Mouse (Mus musculus) embryonic stem cell, embryonic (primary cell): Measurements from ENCODE around the gene Wnt3a.
"Not testable (repeated sequence)": the region's sequence is repeated elsewhere in the genome, so short reads cannot be mapped to it uniquely, and the experiment has no call there.

Experiments
- CTCF ChIA-PET, 4 experiments: fragments of 300-600 bp in 2 of 4; fragments of 350-600 bp in 2 of 4; sonication (Branson Sonifier 250); formaldehyde crosslinking; loops; one replicate each; lab custom pipeline; 2022; ENCODE audit warnings: inconsistent platforms in 2 of 4; lab: Charles Lee
- POLR2A ChIA-PET, 4 experiments: fragments of 300-600 bp in 2 of 4; fragments of 350-600 bp in 2 of 4; sonication (Branson Sonifier 250); formaldehyde crosslinking; loops; one replicate each; lab custom pipeline; 2022; ENCODE audit warnings: antibody characterized with exemption in 4 of 4, inconsistent platforms in 1 of 4; lab: Charles Lee

The Wnt3a gene

DNA sequence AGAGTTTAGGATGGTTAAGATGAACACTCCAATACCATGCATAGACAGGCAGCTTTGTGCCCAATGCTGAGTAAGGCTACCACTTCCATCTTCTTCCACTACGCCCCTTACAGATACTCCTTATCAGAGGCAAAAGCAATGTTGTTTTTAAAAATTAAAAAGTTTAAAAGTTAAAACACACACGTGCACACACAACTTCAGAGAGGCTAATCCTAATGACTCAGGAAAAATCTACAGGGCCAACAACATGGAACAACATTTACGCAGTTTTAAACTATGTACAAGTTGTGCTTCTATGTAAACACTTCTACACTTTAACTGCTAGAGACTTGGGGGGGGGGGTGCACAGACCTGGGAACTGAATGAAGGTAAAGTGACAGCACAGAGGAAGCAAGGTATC is 66.5 kb downstream of the Wnt3a start:
- CTCF ChIA-PET: no interaction called here
- POLR2A ChIA-PET: interaction anchor here in 3 of 4 experiments (0.6 to 12.6 kb wide), 12 partner anchors 8 to 259 kb away, joined by 3 to 233 read pairs (median 4); partner anchors contain the start of genes 2310033P09Rik (in 2 of the 3) and Mrpl55 (in 2 of the 3)

DNA sequence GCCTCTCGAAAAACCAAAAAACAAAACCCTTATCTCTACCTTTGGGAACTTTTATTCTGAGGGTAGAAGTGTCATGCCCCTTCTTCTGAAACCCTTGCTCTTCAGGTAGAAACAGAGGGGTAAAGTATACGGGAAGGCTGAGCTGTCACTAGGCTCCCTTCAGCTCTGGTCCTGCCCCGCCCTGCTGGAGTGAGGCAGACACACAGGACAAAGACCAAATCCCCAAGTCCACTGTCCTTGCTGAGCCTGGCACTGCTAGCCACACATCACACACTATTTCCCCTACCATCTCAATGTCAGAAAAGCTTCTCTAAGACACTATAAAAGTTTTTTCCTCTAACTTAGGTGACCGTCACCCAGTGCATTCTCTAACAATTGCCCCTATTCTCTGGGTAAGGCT is 68.2 kb downstream of the Wnt3a start:
- ChIA-PET POLR2A (interaction anchor here in 3 of 4 experiments (0.5 to 12.6 kb wide), 20 partner anchors 8 to 314 kb away, joined by 3 to 233 read pairs (median 4); partner anchors contain the start of genes 2310033P09Rik (in 2 of the 3), Mrpl55 (in 2 of the 3), Gjc2 (in 1 of the 3) and Iba57 (in 1 of the 3)), CTCF (interaction anchor here in 1 of 4 experiments (0.6 kb wide), 1 partner anchor 22 kb away, joined by 3 read pairs; no protein-coding TSS in a partner anchor)

DNA sequence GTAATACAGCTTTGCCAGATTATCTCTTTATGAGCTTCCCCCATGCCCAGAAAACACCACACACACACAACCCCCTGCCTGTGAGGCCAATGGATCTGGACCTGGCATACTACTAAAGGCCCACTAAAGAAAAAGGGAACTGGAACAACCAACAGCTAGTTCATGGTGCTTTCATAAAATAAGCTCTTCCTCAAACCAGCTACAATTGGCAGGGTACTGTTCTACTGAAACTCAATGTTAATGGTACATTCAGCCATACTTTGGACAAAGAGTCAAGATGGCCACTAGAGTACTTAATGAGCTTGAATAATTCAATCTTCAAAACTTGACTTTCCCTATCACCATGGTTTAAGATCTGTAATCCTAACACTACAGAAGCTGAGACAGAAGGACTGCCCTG is 68.9 kb downstream of the Wnt3a start:
- CTCF ChIA-PET: interaction anchor here in 2 of 4 experiments (0.5 to 0.6 kb wide), 4 partner anchors 23 to 891 kb away, joined by 3 to 4 read pairs (median 3); partner anchors contain the start of genes Sh3bp5l (in 1 of the 2) and Zfp672 (in 1 of the 2)
- POLR2A ChIA-PET: interaction anchor here in 3 of 4 experiments (0.6 to 12.6 kb wide), 20 partner anchors 8 to 317 kb away, joined by 3 to 233 read pairs (median 3); partner anchors contain the start of genes 2310033P09Rik (in 2 of the 3), Mrpl55 (in 2 of the 3), Gjc2 (in 1 of the 3) and Iba57 (in 1 of the 3)

DNA sequence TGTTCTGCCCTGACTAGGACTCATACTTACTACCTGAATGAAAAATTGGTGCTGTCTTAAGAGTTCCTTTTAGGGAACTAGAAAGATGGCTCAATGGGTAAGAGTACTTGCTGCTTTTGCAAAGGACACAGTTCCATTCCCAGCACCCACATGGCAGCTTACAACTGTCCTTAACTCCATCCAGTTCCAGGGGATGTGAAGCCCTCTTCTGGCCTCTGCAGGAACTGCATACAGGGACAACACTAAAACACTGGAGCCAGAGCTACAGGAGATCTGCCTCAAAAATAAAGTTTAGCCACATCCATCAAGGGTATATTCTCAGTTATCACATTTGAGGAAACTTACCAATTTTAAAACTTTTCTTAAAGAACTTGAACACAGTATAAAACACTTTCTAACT is 71.5 kb downstream of the Wnt3a start:
- ChIA-PET CTCF (interaction anchor here (0.5 to 2.2 kb wide), 32 partner anchors 9 to 1198 kb away, joined by 3 to 12 read pairs (median 4); partner anchors contain the start of genes Arf1 (in 1 of the 4), Mrpl55 (in 1 of the 4) and Zfp867 (in 1 of the 4)), POLR2A (interaction anchor here in 3 of 4 experiments (0.5 to 12.6 kb wide), 21 partner anchors 8 to 1423 kb away, joined by 3 to 233 read pairs (median 4); partner anchors contain the start of genes 2310033P09Rik (in 2 of the 3), Iba57 (in 2 of the 3), Mrpl55 (in 2 of the 3) and Arf1 (in 1 of the 3))

DNA sequence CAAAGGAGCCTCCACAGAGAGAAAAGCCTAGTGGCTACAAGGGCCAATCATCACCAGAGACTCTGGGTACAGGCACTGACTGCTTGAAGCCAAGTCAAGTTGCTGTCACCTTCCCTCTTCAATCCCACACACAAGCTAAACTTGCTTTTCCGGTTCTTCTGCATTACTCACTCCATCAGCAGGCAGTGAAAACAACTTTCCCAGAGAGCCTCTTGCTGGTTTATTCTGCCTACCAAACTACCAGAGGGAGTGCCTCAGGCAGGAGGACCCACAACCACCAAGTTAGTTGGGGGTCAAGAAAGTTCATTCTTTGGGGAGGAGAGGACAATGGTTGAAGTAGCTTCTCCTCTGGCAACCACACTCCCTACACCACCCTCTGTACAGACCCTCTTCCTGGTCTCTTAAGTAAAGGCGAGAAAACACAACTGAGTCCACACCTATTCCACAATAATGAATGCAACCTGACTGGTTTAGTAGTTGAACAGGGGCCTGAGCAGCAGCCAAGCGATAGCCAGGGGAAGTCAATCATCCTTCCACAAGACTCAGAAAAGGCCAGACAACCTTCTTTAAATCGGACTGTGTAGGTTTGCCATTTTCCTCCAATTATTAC is 72.1 kb downstream of the Wnt3a start:
- POLR2A ChIA-PET: interaction anchor here in 3 of 4 experiments (0.6 to 12.6 kb wide), 18 partner anchors 8 to 287 kb away, joined by 3 to 233 read pairs (median 4); partner anchors contain the start of genes 2310033P09Rik (in 2 of the 3), Iba57 (in 2 of the 3), Mrpl55 (in 2 of the 3) and Arf1 (in 1 of the 3)
- CTCF ChIA-PET: interaction anchor here in 3 of 4 experiments (0.5 to 2.2 kb wide), 20 partner anchors 9 to 254 kb away, joined by 3 to 12 read pairs (median 4); partner anchors contain the start of genes Arf1 (in 1 of the 3) and Zfp867 (in 1 of the 3)

DNA sequence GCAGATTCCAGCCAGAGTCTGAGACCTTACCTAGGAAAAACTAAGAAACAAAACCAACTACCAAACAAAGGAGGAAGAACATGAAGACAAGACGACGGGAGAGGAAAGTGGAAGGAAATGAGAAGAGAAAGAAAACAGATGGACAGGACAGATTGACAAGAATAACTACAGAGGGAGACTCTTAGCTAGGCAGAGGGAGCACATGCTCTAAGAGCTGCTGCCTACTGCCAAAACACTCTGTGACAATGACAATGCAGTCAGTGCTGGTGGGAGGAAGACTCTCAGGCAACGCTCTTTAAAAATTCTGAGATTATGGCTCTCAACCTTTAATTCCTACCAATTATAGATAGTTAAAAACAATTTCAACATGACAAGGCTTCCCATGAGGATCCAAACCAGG is 73.6 kb downstream of the Wnt3a start:
- POLR2A ChIA-PET: interaction anchor here in 3 of 4 experiments (0.7 to 12.6 kb wide), 9 partner anchors 10 to 265 kb away, joined by 3 to 233 read pairs (median 4); partner anchors contain the start of genes Arf1 (in 2 of the 3), Mrpl55 (in 2 of the 3) and 2310033P09Rik (in 1 of the 3)
- CTCF ChIA-PET: interaction anchor here in 3 of 4 experiments (0.6 to 1.5 kb wide), 4 partner anchors 14 to 1090 kb away, joined by 3 read pairs; no protein-coding TSS in a partner anchor

DNA sequence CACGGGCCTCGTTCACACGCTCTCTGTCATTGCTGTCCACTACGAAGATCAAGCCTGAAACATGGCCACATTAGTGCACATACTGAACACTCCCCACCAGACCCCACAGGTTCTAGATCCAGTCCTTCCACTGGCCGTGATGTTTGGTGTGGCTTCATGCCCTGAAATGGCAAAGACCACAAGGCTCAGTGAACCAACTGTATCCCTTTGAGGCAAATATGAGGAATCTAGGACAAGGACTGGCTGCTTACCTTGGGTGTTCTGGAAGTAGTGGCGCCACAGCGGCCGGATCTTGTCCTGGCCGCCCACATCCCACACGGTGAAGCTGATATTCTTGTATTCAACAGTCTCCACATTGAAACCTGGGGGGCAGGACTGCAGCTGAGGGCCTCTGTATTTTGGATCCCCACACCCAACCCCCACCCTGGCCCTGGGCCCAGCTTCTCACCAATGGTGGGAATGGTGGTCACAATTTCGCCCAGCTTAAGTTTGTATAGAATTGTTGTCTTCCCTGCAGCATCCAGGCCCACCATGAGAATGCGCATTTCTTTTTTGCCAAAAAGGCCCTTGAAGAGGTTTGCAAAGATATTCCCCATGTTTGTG is 77.6 kb downstream of the Wnt3a start:
- CTCF ChIA-PET: interaction anchor here in 1 of 4 experiments (0.7 kb wide), 1 partner anchor 911 kb away, joined by 3 read pairs; no protein-coding TSS in a partner anchor
- POLR2A ChIA-PET: interaction anchor here (0.6 to 15.8 kb wide), 6 partner anchors 9 to 13 kb away, joined by 3 to 233 read pairs (median 4); partner anchors contain the start of gene Mrpl55 (in 1 of the 4)

DNA sequence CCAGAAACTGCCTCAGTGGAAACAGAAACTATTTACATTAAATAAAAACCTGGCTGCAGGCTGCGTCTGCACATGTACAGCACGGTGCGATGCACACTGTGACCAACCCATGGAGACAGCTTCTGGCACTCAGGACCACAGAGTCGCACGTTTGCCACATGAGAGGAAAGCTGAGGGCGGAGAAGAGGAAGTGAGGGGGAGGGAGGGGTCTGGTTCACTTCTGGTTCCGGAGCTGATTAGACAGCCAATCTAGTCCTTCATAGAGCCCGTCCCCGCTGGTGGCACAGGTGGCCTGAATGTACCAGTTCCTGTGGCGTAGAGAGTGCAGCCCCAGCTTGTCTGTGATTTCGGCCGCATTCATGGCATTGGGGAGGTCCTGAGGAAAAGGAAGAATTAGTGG is 78.2 kb downstream of the Wnt3a start:
- CTCF ChIA-PET: interaction anchor here in 1 of 4 experiments (0.7 kb wide), 1 partner anchor 911 kb away, joined by 3 read pairs; no protein-coding TSS in a partner anchor

DNA sequence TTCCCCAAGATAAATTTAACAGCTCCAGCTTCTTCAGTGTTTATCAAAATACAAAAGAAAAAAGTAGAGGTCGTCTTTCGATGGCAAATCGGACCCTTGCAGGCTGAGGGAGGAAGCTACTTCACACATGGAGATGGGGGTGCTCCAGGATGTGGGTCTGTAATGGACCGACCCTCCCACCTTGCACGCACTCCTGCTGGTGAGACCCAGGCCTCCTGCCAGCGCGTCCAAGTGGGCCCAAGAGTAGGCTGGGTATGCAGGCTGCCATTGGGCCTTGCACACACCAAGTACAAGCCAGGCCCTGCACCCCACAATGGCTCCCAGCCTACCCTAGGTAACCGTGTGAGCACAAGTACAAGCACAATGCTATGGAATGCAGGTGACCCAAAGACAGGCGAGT is 79.0 kb downstream of the Wnt3a start:
- CTCF ChIA-PET: not testable (repeated sequence)
- POLR2A ChIA-PET: interaction anchor here in 2 of 4 experiments (2.4 to 15.8 kb wide), 2 partner anchors 7 to 10 kb away, joined by 7 to 233 read pairs; no protein-coding TSS in a partner anchor

More for the DNA sequence above, 78.2 kb downstream of the Wnt3a start:
- POLR2A ChIA-PET: interaction anchor here in 3 of 4 experiments (1.1 to 15.8 kb wide), 4 partner anchors 9 to 14 kb away, joined by 3 to 233 read pairs (median 12); partner anchors contain the start of gene Mrpl55 (in 1 of the 3)

DNA sequence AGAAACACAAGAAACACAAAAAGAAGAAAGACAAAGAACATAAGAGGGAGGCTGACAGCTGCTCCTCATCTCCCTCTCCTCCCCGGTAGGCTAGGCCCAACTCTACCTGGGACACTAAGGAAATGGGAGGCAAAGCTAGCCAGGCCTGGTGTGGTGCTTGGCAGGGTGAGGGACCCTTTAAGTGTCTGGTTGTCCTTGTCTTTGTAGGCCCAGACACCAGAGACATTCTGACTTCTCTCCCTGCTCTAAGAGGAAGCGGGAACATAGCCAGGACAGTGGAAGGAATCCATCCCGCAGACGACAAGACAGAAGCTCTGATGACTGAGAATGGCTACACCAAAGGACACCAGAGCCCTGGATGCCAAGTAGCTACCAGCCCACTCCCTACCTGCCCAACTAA is 80.5 kb downstream of the Wnt3a start:
- POLR2A ChIA-PET: interaction anchor here in 3 of 4 experiments (0.8 to 15.8 kb wide), 14 partner anchors 8 to 255 kb away, joined by 3 to 233 read pairs (median 6); partner anchors contain the start of genes Arf1 (in 1 of the 3), Hist3h2a (in 1 of the 3), Mrpl55 (in 1 of the 3) and Trim17 (in 1 of the 3)
- CTCF ChIA-PET: interaction anchor here in 3 of 4 experiments (0.6 to 1.9 kb wide), 9 partner anchors 9 to 273 kb away, joined by 3 to 12 read pairs (median 3); no protein-coding TSS in a partner anchor

DNA sequence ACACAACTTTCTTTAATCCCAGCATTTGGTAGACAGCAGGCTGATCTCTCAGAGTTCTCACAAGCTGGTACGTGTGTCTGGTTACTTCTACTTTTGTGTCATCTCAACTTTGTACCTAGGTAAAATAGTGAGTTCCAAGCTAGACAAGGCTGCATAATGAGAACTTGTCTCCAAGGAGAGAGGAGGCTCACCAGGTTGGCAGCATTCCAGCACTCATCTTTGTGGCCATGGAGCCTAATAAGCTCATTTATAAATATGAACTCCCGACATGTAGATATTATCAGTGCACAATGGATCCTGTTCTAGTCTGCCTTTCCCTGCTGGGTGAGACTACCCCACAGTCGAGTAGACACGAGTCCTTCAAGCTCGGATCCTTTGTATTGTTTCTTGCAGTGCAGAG is 81.0 kb downstream of the Wnt3a start:
- POLR2A ChIA-PET: interaction anchor here in 3 of 4 experiments (0.8 to 15.8 kb wide), 15 partner anchors 8 to 115 kb away, joined by 3 to 233 read pairs (median 5); partner anchors contain the start of genes Arf1 (in 1 of the 3) and Mrpl55 (in 1 of the 3)
- CTCF ChIA-PET: interaction anchor here in 3 of 4 experiments (0.6 to 1.9 kb wide), 9 partner anchors 9 to 274 kb away, joined by 3 to 12 read pairs (median 3); no protein-coding TSS in a partner anchor

DNA sequence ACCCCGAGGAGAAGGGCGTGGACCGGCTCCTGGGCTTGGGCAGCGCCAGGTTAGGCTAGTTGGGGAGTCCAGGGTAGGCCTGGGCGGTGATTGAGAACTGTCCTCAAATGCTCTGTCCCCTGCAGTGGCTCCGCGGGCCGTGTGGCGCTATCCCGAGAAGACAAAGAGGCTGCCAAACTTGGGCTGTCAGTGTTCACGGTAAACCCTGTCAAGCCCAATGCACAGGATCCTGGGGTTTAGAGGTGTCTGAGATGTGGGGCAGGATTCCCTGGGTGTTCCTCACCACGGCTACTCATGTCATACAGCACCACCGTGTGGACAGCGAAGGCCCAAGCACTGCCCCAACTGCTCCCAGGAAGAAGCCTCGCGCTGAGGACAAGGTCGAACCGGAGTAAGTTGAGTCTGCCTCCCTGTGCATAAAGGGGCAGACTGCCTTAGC is 81.5 kb downstream of the Wnt3a start:
- ChIA-PET CTCF (interaction anchor here in 3 of 4 experiments (0.6 to 1.9 kb wide), 6 partner anchors 10 to 1206 kb away, joined by 3 to 12 read pairs (median 4); no protein-coding TSS in a partner anchor), POLR2A (interaction anchor here (0.6 to 15.8 kb wide), 15 partner anchors 10 to 114 kb away, joined by 3 to 233 read pairs (median 5); partner anchors contain the start of gene Arf1 (in 2 of the 4))

DNA sequence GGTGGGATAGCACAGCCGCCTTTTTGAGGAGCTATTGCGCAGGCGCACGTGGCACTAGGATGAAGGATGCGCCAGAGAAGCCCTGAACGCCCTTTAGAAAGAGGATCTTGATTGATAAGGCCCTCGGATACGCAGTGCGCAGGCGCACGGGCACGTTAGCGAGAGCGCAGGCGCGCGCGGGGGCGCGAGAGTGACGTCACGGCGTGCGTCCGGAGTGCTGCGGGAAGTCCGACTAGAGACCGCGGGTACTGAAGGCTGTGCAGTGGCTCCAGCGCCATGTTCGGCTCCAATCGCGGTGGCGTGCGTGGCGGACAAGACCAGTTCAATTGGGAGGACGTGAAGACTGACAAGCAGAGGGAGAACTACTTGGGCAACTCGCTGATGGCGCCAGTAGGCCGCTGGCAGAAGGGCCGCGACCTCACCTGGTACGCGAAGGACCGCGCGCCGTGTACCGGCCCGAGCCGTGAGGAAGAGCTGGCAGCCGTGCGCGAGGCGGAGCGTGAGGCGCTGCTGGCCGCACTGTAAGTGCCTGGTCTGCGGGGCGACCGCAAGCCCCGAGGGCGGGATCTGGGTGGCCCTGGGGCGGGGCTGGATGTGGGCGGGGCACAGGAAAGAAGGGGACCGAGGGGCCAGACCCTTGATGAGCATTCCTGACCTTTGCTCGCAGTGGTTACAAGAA is 82.3 kb downstream of the Wnt3a start, which contains the start of gene 2310033P09Rik:
TSS of gene 2310033P09Rik (plus strand) at position 169 of the 679 bp plus-strand sequence.
- ChIA-PET CTCF (interaction anchor here in 1 of 4 experiments (1.9 kb wide), 1 partner anchor 10 kb away, joined by 9 read pairs; no protein-coding TSS in a partner anchor), POLR2A (interaction anchor here (0.6 to 15.8 kb wide), 19 partner anchors 11 to 219 kb away, joined by 3 to 233 read pairs (median 4); partner anchors contain the start of gene Arf1 (in 2 of the 4))

DNA sequence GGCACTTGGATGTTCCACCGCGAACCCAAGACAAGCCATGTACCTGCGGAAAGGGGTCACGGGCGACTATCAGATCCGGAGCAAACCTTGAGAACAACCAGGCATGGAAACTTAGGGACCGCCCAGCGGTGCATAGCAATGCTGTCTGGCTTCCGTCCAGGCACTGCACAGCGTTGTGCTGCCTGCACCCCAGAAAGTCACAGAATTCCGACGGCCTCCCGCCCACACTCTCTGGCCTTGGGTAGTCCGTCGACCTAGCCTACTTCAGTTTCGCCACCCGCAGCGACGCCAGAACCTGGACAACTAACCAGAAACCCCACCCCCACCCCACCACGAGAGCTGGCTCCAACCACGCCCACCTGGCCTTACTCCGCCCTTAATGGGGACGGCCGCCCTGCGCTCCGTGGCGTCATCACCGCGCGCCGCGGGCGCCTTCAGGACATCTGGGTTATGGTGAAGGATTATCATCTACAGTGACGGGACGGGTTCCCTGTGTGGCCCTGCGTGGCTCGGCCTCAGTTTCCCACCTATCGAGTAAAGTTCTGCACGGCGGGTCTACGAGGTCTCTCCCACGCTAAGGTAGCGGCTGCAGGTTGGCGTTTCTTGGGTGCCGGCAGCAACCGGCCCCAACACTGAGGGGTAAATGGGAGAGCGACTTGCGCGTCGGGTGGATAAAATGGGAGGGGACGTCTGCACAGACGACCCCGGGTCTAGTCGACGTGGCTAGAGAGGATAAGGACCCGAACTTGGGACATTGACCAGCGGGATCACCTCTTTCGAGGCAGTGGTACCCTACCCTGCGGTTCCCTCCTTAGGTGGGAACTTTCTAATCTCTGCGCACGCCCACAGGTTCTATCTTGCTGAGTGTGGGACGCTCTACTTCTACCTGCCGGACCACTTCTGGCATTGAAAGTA is 88.2 kb downstream of the Wnt3a start, which contains the start of gene Mrpl55:
TSS of gene Mrpl55 (plus strand) at position 406 of the 915 bp plus-strand sequence.
- ChIA-PET POLR2A (interaction anchor here (0.6 to 15.8 kb wide), 33 partner anchors 8 to 1057 kb away, joined by 3 to 233 read pairs (median 4); partner anchors contain the start of genes Iba57 (in 2 of the 4), Arf1 (in 1 of the 4), Guk1 (in 1 of the 4) and Hist3h2a (in 1 of the 4)), CTCF (interaction anchor here in 3 of 4 experiments (0.6 to 1.3 kb wide), 5 partner anchors 10 to 104 kb away, joined by 3 to 6 read pairs (median 4); partner anchors contain the start of gene Guk1 (in 1 of the 3))
